Mouse (Mus musculus): ENCODE measurements at regions not wholly inside any gene's neighbourhood (a gene's known extent, or its start where the extent isn't known, plus 50 kb on each side); places are given as distances from the start of the nearest gene placed in this dataset.
"Not testable (repeated sequence)": the region's sequence is repeated elsewhere in the genome, so short reads cannot be mapped to it uniquely, and the experiment has no call there.

GRCm38 (mm10) chr2:162854606-162855005 is 76.7 kb upstream of the Srsf6 start:
- Histone ChIP-seq H3K9ac (ENCODE audit: control insufficient read depth, low read depth, low read length, poor library complexity, severe bottlenecking) (no peak overlapping the region), H3K27me3 (ENCODE audit: control insufficient read depth in 1 of 2, insufficient read depth in 2 of 2, low read length in 2 of 2) (no peaks in the 10 kb centered on the region)

DNA sequence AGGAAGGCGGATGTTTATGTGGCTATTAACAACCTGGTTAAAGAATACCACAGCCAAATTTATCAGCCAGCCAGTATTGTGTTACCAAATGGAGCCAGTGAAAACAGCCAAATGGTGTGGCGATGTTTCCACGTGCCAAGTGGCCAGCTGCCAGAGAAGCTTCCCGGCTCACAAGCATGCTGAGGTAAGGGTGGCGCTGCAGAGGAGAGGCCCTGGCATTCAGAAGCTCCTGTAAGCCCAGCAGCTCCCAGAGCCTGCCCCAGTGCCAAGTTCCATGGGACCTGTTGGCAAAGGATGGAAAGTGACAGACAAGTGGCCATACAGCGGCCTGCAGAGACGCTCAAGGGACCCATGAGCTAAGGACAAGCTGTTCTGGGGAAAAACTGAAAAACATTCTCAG is 77.8 kb upstream of the Srsf6 start:
- no peaks in the 10 kb centered on the region for H3K36me3 ChIP-seq (ENCODE audit: control insufficient read depth in 1 of 2, insufficient read depth in 2 of 2, low read length in 2 of 2)
- TF ChIP-seq CHD1 (IDR thresholded peaks at IDR 0.05; ENCODE audit: low read depth, low read length) (no peak), BHLHE40 (IDR thresholded peaks at IDR 0.05; ENCODE audit: borderline replicate concordance, low read depth, low read length) (no peak), MXI1 (IDR thresholded peaks at IDR 0.05; ENCODE audit: low read depth, low read length) (no peak), UBTF (IDR thresholded peaks at IDR 0.05; ENCODE audit: borderline replicate concordance, insufficient read depth, low read depth, low read length) (no peak), NRF1 (IDR thresholded peaks at IDR 0.05; ENCODE audit: insufficient read depth, low read depth, low read length, poor library complexity, severe bottlenecking) (no peak), RCOR1 (IDR thresholded peaks at IDR 0.05; ENCODE audit: low read depth, low read length) (no peak)
- no peak for DNase-seq (ENCODE audit: low read depth, low spot score)
- no peaks in the 10 kb centered on the region for H3K9me3 ChIP-seq (replicated peaks; ENCODE audit: insufficient read depth, low read length)
- H3K4me3 ChIP-seq (ENCODE audit: control insufficient read depth in 1 of 2, insufficient read depth in 1 of 2, low read depth in 2 of 2, low read length in 2 of 2) = no peak overlapping the region
- no peak overlapping the region for H3K27ac ChIP-seq (ENCODE audit: control insufficient read depth, low read depth, low read length)
- H3K27me3 ChIP-seq (ENCODE audit: control insufficient read depth in 1 of 2, insufficient read depth in 2 of 2, low read length in 2 of 2) = no peaks in the 10 kb centered on the region
- no peak overlapping the region for H3K9ac ChIP-seq (ENCODE audit: control insufficient read depth, low read depth, low read length, poor library complexity, severe bottlenecking)
- no peaks in the 10 kb centered on the region for H3K4me1 ChIP-seq (ENCODE audit: control insufficient read depth in 1 of 2, insufficient read depth in 2 of 2, low read length in 2 of 2)
- H3K79me2 ChIP-seq (ENCODE audit: control insufficient read depth, insufficient read depth, low read length, poor library complexity) = no peaks in the 10 kb centered on the region

More at GRCm38 (mm10) chr2:162854606-162855005, 76.7 kb upstream of the Srsf6 start:
- no peak for TF ChIP-seq BHLHE40 (IDR thresholded peaks at IDR 0.05; ENCODE audit: borderline replicate concordance, low read depth, low read length)
- TF ChIP-seq HCFC1 (IDR thresholded peaks at IDR 0.05; ENCODE audit: low read depth, low read length) = no peak
- no peak for TF ChIP-seq POLR2AphosphoS2 (IDR thresholded peaks at IDR 0.05; ENCODE audit: low read length)
- no peak for TF ChIP-seq USF2 (IDR thresholded peaks at IDR 0.05; ENCODE audit: borderline replicate concordance in 1 of 2, insufficient read depth in 1 of 2, low read depth in 1 of 2, low read length in 2 of 2)
- TF ChIP-seq MYB (IDR thresholded peaks at IDR 0.05; ENCODE audit: low read depth, low read length) = no peak
- TF ChIP-seq GABPA (IDR thresholded peaks at IDR 0.05; ENCODE audit: low read depth, low read length) = no peak
- no peak for TF ChIP-seq NRF1 (IDR thresholded peaks at IDR 0.05; ENCODE audit: insufficient read depth, low read depth, low read length, poor library complexity, severe bottlenecking)
- no peak for TF ChIP-seq USF1 (IDR thresholded peaks at IDR 0.05; ENCODE audit: low read depth, low read length)
- no peak for TF ChIP-seq RCOR1 (IDR thresholded peaks at IDR 0.05; ENCODE audit: low read depth, low read length)
- TF ChIP-seq ZKSCAN1 (IDR thresholded peaks at IDR 0.05; ENCODE audit: low read depth, low read length) = no peak
- no peak for TF ChIP-seq POLR2AphosphoS5 (IDR thresholded peaks at IDR 0.05; ENCODE audit: borderline replicate concordance, low read depth, low read length)
- no peak for TF ChIP-seq MEF2A (IDR thresholded peaks at IDR 0.05; ENCODE audit: extremely low read depth, insufficient replicate concordance, low read depth, low read length, poor library complexity, severe bottlenecking)
- no peak for TF ChIP-seq CHD1 (IDR thresholded peaks at IDR 0.05; ENCODE audit: low read depth, low read length)
- TF ChIP-seq TBP (IDR thresholded peaks at IDR 0.05; ENCODE audit: low read depth, low read length) = no peak
- TF ChIP-seq ELF1 (IDR thresholded peaks at IDR 0.05; ENCODE audit: low read depth, low read length) = no peak
- TF ChIP-seq UBTF (IDR thresholded peaks at IDR 0.05; ENCODE audit: borderline replicate concordance, insufficient read depth, low read depth, low read length) = no peak
- no peak for TF ChIP-seq EP300 (IDR thresholded peaks at IDR 0.05; ENCODE audit: low read depth in 1 of 2, low read length in 2 of 2)
- Histone ChIP-seq H3K4me1 (ENCODE audit: control insufficient read depth in 1 of 2, insufficient read depth in 2 of 2, low read length in 2 of 2) (no peaks in the 10 kb centered on the region), H3K36me3 (ENCODE audit: control insufficient read depth in 1 of 2, insufficient read depth in 2 of 2, low read length in 2 of 2) (no peaks in the 10 kb centered on the region), H3K9me3 (replicated peaks; ENCODE audit: insufficient read depth, low read length) (no peaks in the 10 kb centered on the region), H3K79me2 (ENCODE audit: control insufficient read depth, insufficient read depth, low read length, poor library complexity) (no peaks in the 10 kb centered on the region), H3K4me3 (ENCODE audit: control insufficient read depth in 1 of 2, insufficient read depth in 1 of 2, low read depth in 2 of 2, low read length in 2 of 2) (no peak overlapping the region), H3K27ac (ENCODE audit: control insufficient read depth, low read depth, low read length) (no peak overlapping the region)
- DNase-seq (ENCODE audit: low read depth, low spot score) = no peak

DNA sequence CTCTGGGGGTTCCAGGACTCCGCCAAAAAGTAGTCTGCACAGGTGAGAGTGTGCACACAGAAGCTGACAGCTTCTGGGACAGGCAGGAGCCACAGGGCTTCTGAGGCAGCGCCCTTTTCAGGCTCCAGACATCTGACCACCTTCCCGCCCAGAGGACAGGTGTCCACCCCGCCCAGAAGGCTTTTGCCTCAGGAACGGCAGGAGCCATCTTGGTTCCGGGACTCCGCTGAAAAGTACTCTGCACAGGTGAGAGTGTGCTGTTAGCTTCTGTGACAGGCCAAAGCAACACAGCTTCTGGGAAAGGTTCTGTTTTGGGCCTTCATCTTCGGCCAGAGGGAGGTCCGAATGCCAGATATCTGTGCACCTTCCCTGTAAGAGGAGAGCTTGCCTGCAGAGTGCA is 89.6 kb upstream of the Srsf6 start:
- H3K9me3 ChIP-seq (replicated peaks; ENCODE audit: insufficient read depth, low read length); H3K27me3 ChIP-seq (ENCODE audit: control insufficient read depth in 1 of 2, insufficient read depth in 2 of 2, low read length in 2 of 2); H3K27ac ChIP-seq (ENCODE audit: control insufficient read depth, low read depth, low read length); H3K4me1 ChIP-seq (ENCODE audit: control insufficient read depth in 1 of 2, insufficient read depth in 2 of 2, low read length in 2 of 2); H3K36me3 ChIP-seq (ENCODE audit: control insufficient read depth in 1 of 2, insufficient read depth in 2 of 2, low read length in 2 of 2); H3K4me3 ChIP-seq (ENCODE audit: control insufficient read depth in 1 of 2, insufficient read depth in 1 of 2, low read depth in 2 of 2, low read length in 2 of 2); H3K9ac ChIP-seq (ENCODE audit: control insufficient read depth, low read depth, low read length, poor library complexity, severe bottlenecking); DNase-seq (ENCODE audit: low read depth, low spot score); H3K79me2 ChIP-seq (ENCODE audit: control insufficient read depth, insufficient read depth, low read length, poor library complexity): not testable (repeated sequence)
